Mouse (Mus musculus) forebrain, postnatal 0 days (tissue): ENCODE results near the gene Rora. TPM values are rescaled to one million over a fixed set of nuclear protein-coding genes. Genes with fewer than 3 reads are reported as not detected.
A peak's percentile ranks its signal among the peaks of the same experiment; 100 is the strongest.

Experiments used
- ATAC-seq: fragments of 200-750 bp; cut with Nextera tagmentation; 2 replicates; pipeline ENCODE4 v1.8.0; 2017; ENCODE audit warnings: mild to moderate bottlenecking, moderate library complexity
- DNase-seq: peaks from one replicate; pipeline ENCODE4 v3.0.0-alpha.2; 2015
- H3K27ac ChIP-seq: fragments of 300-500 bp; sonication (generic); 2 replicates; pipeline ENCODE4 v1.5.1; 2014; ENCODE audit warnings: low read depth, mild to moderate bottlenecking, antibody characterized with exemption, low read length, moderate library complexity, mixed read lengths
- H3K27me3 ChIP-seq: fragments of 300-500 bp; sonication (generic); 2 replicates; pipeline ENCODE4 v1.6.1; 2014; ENCODE audit warnings: mild to moderate bottlenecking, low read length, mixed read lengths; ENCODE audit not compliant: insufficient read depth
- H3K36me3 ChIP-seq: fragments of 300-500 bp; sonication (generic); 2 replicates; pipeline ENCODE4 v1.6.1; 2014; ENCODE audit warnings: mild to moderate bottlenecking, moderate library complexity; ENCODE audit not compliant: insufficient read depth
- H3K4me1 ChIP-seq: fragments of 300-500 bp; sonication (generic); 2 replicates; pipeline ENCODE4 v1.6.1; 2014; ENCODE audit warnings: antibody characterized with exemption; ENCODE audit not compliant: insufficient read depth
- H3K4me2 ChIP-seq: fragments of 300-500 bp; sonication (generic); 2 replicates; pipeline ENCODE4 v1.6.1; 2014; ENCODE audit warnings: low read depth, mild to moderate bottlenecking, moderate library complexity
- H3K4me3 ChIP-seq: fragments of 300-500 bp; sonication (generic); 2 replicates; pipeline ENCODE4 v1.5.1; 2014; ENCODE audit warnings: low read depth, low read length, mixed read lengths
- H3K9ac ChIP-seq: fragments of 300-500 bp; sonication (generic); 2 replicates; pipeline ENCODE4 v1.6.1; 2014; ENCODE audit warnings: mild to moderate bottlenecking
- H3K9me3 ChIP-seq: fragments of 300-500 bp; sonication (generic); 2 replicates; pipeline ENCODE4 v1.6.1; 2016; ENCODE audit warnings: low read length
- CTCF ChIP-seq: sonication (generic); IDR thresholded peaks from 2 replicates; pipeline ENCODE4 v1.5.1; 2016; ENCODE audit warnings: antibody characterized with exemption, control low read depth, low read depth
- WGBS: fragments of 180-500 bp; shearing (Covaris S2); extraction: QIAGEN DNeasy Blood & Tissue Kit; methylation state at CpG from one replicate; pipeline ENCODE4 v1.1.7; 2014; 5-methylcytosine and 5-hydroxymethylcytosine counted together
- polyA plus RNA-seq: library from polyadenylated mRNA; unstranded; fragments of >200 nt; fragmentation: Nextera tagmentation; extraction: Ambion mirVana; gene quantifications from 2 replicates; pipeline ENCODE4 v1.2.1, GENCODE M21; 2015
- total RNA-seq: library from RNA; depleted of rRNA; stranded (reverse); fragments of >200 nt; gene quantifications from 2 replicates; pipeline ENCODE4 v1.2.3, GENCODE M21; 2014

Rora gene
- total and polyA plus RNA-seq, 2 experiments from 2014 or later: 9.8 to 23.9 TPM

DNA sequence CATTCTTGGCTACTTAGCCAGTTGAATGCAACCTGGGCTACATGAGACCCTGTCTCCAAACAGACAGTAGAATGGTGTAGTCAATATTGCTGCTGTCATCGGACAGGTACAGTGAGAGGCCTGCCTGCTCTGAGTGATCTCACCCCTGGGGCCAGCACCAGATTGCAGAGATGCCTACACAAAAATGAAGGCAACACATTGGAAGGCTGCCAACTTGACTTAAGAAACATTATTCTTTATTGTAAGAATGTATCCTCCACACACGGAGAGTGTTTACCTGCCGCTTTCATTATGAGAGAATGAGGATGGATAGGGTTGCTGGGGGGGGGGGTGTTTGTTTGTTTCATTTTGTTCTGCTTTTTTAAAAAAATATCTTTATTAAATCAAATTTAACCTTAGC is 592.6 kb downstream of the Rora start:
- Histone ChIP-seq H3K9ac (no peak overlapping the region), H3K27me3 (no peaks in the 10 kb centered on the region), H3K36me3 (no peaks in the 10 kb centered on the region), H3K9me3 (no peaks in the 10 kb centered on the region), H3K27ac (no peak overlapping the region), H3K4me2 (no peak overlapping the region), H3K4me1 (0 out of 2 replicates have a peak, but pooled peaks cover 2% of the 10 kb centered on the region), H3K4me3 (no peak overlapping the region)
- TF ChIP-seq CTCF: no peak
- DNase-seq: no peak
- WGBS: 68% methylated on average over 3 of the region's 3 CpGs
- ATAC-seq: no peak

GRCm38 (mm10) chr9:69249586-69249985 is 596.0 kb downstream of the Rora start:
- Histone ChIP-seq H3K27ac (no peak overlapping the region), H3K4me2 (no peak overlapping the region), H3K4me1 (no peaks in the 10 kb centered on the region), H3K9me3 (no peaks in the 10 kb centered on the region), H3K4me3 (no peak overlapping the region), H3K9ac (no peak overlapping the region), H3K27me3 (no peaks in the 10 kb centered on the region), H3K36me3 (no peaks in the 10 kb centered on the region)
- 93% methylated on average over 3 of the region's 3 CpGs for WGBS
- DNase-seq: no peak
- TF ChIP-seq CTCF: no peak
- ATAC-seq: no peak

DNA sequence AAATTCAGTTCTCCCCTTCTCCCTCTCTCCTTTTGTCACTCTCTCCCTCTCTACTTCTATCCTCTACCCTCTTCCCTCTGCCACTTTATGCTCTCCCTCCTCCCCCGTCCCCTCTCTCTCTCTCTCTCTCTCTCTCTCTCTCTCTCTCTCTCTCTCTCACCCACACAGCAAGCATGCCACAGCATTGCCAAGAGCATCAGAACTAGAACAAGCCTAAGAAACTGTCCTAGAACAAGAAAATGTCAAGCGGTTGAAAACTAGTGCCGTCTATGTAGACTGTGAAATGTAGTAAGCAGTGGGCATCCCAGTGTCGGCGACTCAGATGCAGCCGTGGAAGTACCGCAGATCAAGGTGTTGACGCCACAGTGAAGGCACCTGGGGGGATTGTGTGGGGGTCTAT is 596.7 kb downstream of the Rora start:
- Histone ChIP-seq H3K36me3 (no peaks in the 10 kb centered on the region), H3K9me3 (no peaks in the 10 kb centered on the region), H3K27ac (no peak overlapping the region), H3K4me1 (no peaks in the 10 kb centered on the region), H3K27me3 (no peaks in the 10 kb centered on the region), H3K4me2 (no peak overlapping the region), H3K9ac (no peak overlapping the region), H3K4me3 (no peak overlapping the region)
- ATAC-seq (no peak), DNase-seq (no peak)
- TF ChIP-seq CTCF: no peak
- 93% methylated on average over 8 of the region's 8 CpGs for WGBS

DNA sequence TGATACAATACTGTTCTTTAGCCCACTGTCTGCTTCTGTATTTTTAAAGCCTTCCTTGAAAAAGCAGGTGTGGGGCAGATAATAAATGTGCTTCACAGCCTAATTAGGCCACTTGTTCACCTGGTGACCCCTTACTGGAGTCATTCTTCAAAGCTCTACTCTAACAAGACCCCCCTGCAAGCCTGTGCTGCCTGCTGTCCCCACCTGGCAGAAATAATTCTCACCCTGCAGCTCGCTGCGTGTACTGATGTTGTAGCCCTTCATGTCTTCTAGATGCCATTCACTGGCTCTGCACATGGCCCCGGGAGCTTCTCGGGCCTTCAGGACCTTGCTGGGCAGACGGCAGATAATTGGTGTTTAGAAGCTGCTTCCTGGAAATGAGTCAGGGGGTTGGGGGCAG is 604.9 kb downstream of the Rora start:
- DNase-seq (no peak), ATAC-seq (no peak)
- H3K9ac ChIP-seq: no peak overlapping the region
- no peak overlapping the region for H3K27ac ChIP-seq
- TF ChIP-seq CTCF: no peak
- 62% methylated on average over 5 of the region's 5 CpGs for WGBS
- no peak overlapping the region for H3K4me2 ChIP-seq
- H3K27me3 ChIP-seq: no peaks in the 10 kb centered on the region
- H3K4me3 ChIP-seq: no peak overlapping the region
- H3K4me1 ChIP-seq: no peaks in the 10 kb centered on the region
- no peaks in the 10 kb centered on the region for H3K36me3 ChIP-seq
- no peaks in the 10 kb centered on the region for H3K9me3 ChIP-seq

DNA sequence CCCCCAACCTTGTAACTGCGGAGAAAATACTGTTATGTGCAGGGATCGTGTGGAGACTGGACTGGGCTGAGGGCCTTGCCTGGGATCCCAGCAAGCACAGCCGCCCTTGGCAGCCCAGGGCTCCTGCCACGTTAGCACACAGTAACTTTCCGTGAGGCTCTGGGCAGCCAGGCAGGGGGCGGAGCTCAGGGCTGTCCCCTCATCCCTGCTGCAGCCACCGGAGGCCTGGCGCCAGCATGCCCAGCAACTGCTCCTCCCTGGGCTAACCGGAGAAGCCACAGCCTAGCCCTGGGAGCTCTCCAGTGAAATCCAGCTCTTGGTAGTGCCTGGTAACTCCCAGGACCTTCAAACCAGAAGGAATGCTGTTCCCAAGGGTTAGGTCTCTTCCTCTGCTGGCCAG is 605.8 kb downstream of the Rora start:
- peak; percentile 39 for DNase-seq
- no peak for TF ChIP-seq CTCF
- H3K27me3 ChIP-seq: no peaks in the 10 kb centered on the region
- peak; percentile 79 for ATAC-seq
- H3K27ac ChIP-seq: no peak overlapping the region
- WGBS: 10% methylated on average over 9 of the region's 9 CpGs
- no peak overlapping the region for H3K4me3 ChIP-seq
- H3K36me3 ChIP-seq: no peaks in the 10 kb centered on the region
- H3K9ac ChIP-seq: no peak overlapping the region
- no peaks in the 10 kb centered on the region for H3K4me1 ChIP-seq
- H3K9me3 ChIP-seq: no peaks in the 10 kb centered on the region
- no peak overlapping the region for H3K4me2 ChIP-seq

GRCm38 (mm10) chr9:69265151-69265550 is 611.6 kb downstream of the Rora start:
- ATAC-seq (peak; percentile 93), DNase-seq (peak; percentile 53)
- 47% methylated on average over 7 of the region's 7 CpGs for WGBS
- Histone ChIP-seq H3K9me3 (no peaks in the 10 kb centered on the region), H3K4me3 (no peak overlapping the region), H3K27ac (no peak overlapping the region), H3K9ac (no peak overlapping the region), H3K4me2 (no peak overlapping the region), H3K4me1 (no peaks in the 10 kb centered on the region), H3K27me3 (no peaks in the 10 kb centered on the region), H3K36me3 (no peaks in the 10 kb centered on the region)
- TF ChIP-seq CTCF: no peak

DNA sequence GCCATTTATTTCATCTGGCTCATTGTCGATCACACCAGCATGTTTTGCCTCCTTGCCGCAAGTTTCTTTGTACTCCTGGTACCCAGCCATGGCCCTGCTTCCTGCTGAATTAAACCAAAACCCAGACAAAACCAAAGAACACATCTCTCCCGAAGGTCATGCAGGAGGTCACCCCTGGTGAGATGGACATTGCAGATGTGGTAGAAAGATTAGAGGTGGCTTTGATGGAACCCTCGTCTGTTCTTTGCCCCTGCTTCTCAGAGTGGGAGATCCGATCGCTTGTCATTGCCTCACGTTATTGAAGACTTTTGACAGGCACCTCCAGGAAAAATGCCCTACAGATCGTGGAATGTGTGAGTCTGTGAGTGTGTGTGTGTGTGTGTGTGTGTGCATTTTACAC is 616.8 kb downstream of the Rora start:
- H3K27ac ChIP-seq: no peak overlapping the region
- H3K9ac ChIP-seq: no peak overlapping the region
- DNase-seq (no peak), ATAC-seq (no peak)
- no peak overlapping the region for H3K4me3 ChIP-seq
- no peaks in the 10 kb centered on the region for H3K36me3 ChIP-seq
- 69% methylated on average over 8 of the region's 8 CpGs for WGBS
- H3K4me2 ChIP-seq: no peak overlapping the region
- TF ChIP-seq CTCF: no peak
- no peaks in the 10 kb centered on the region for H3K9me3 ChIP-seq
- H3K4me1 ChIP-seq: no peaks in the 10 kb centered on the region
- 0 out of 2 replicates have a peak, but pooled peaks cover 5% of the 10 kb centered on the region for H3K27me3 ChIP-seq

- Histone ChIP-seq H3K9me3 (no peaks in the 10 kb centered on the region), H3K27me3 (0 out of 2 replicates have a peak, but pooled peaks cover 5% of the 10 kb centered on the region), H3K27ac (no peak overlapping the region), H3K36me3 (no peaks in the 10 kb centered on the region), H3K4me2 (no peak overlapping the region), H3K4me3 (no peak overlapping the region), H3K9ac (no peak overlapping the region), H3K4me1 (no peaks in the 10 kb centered on the region)
- no peak for TF ChIP-seq CTCF
- ATAC-seq (no peak), DNase-seq (no peak)
- WGBS: 45% methylated on average over 7 of the region's 7 CpGs
Observed at GRCm38 (mm10) chr9:69270931-69271330, 617.3 kb downstream of the Rora start.
